Mouse (Mus musculus): Measurements from ENCODE around the gene Cep295nl. TPM values are rescaled to one million over a fixed set of nuclear protein-coding genes. Genes with fewer than 3 reads are reported as not detected.

Cep295nl gene
- polyA plus RNA-seq, 1 experiment from 2014 or later: 0.37 TPM

GRCm38 (mm10) chr11:118372641-118373040 lies 30.3 kb upstream of the Cep295nl start:
- 56% methylated on average over 7 of the region's 7 CpGs for whole genome bisulfite sequencing
- Histone ChIP-seq H3K27me3 (ENCODE audit: control insufficient read depth, insufficient read depth, low read length) (no peaks in the 10 kb centered on the region), H3K4me3 (ENCODE audit: low read depth, low read length) (no peak overlapping the region), H3K36me3 (ENCODE audit: control insufficient read depth, insufficient read depth, low read length) (no peaks in the 10 kb centered on the region), H3K27ac (ENCODE audit: low read depth, low read length) (no peak overlapping the region), H3K4me2 (replicated peaks; ENCODE audit: low read depth, low read length) (no peak overlapping the region), H3K9me3 (ENCODE audit: control insufficient read depth, low read length) (no peaks in the 10 kb centered on the region), H3K9ac (ENCODE audit: low read depth, low read length) (no peak overlapping the region), H3K4me1 (replicated peaks; ENCODE audit: control insufficient read depth, insufficient read depth, low read length) (no peaks in the 10 kb centered on the region)
- DNase-seq (ENCODE audit: low spot score) (no peak), ATAC-seq (ENCODE audit: low FRiP score) (no peak)

GRCm38 (mm10) chr11:118371876-118372275 lies 29.6 kb upstream of the Cep295nl start:
- no peak overlapping the region for H3K27ac ChIP-seq (ENCODE audit: low read depth, low read length)
- H3K4me3 ChIP-seq (ENCODE audit: low read depth, low read length): no peak overlapping the region
- no peaks in the 10 kb centered on the region for H3K9me3 ChIP-seq (ENCODE audit: control insufficient read depth, low read length)
- ATAC-seq (ENCODE audit: low FRiP score) (no peak), DNase-seq (ENCODE audit: low spot score) (no peak)
- no peaks in the 10 kb centered on the region for H3K36me3 ChIP-seq (ENCODE audit: control insufficient read depth, insufficient read depth, low read length)
- H3K9ac ChIP-seq (ENCODE audit: low read depth, low read length): no peak overlapping the region
- H3K4me2 ChIP-seq (replicated peaks; ENCODE audit: low read depth, low read length): no peak overlapping the region
- WGBS: 91% methylated on average over 7 of the region's 7 CpGs
- no peaks in the 10 kb centered on the region for H3K4me1 ChIP-seq (replicated peaks; ENCODE audit: control insufficient read depth, insufficient read depth, low read length)
- no peaks in the 10 kb centered on the region for H3K27me3 ChIP-seq (ENCODE audit: control insufficient read depth, insufficient read depth, low read length)

- WGBS: 77% methylated on average over 8 of the region's 8 CpGs
- H3K27ac ChIP-seq (ENCODE audit: low read depth, low read length): no peak overlapping the region
- no peaks in the 10 kb centered on the region; the same call in 1 of the 2 replicates for H3K4me1 ChIP-seq (replicated peaks; ENCODE audit: control insufficient read depth, insufficient read depth, low read length)
- H3K9me3 ChIP-seq (ENCODE audit: control insufficient read depth, low read length): no peaks in the 10 kb centered on the region
- no peak overlapping the region for H3K4me3 ChIP-seq (ENCODE audit: low read depth, low read length)
- DNase-seq (ENCODE audit: low spot score) (no peak), ATAC-seq (ENCODE audit: low FRiP score) (no peak)
- no peak overlapping the region for H3K9ac ChIP-seq (ENCODE audit: low read depth, low read length)
- no peaks in the 10 kb centered on the region for H3K36me3 ChIP-seq (ENCODE audit: control insufficient read depth, insufficient read depth, low read length)
- no peaks in the 10 kb centered on the region for H3K27me3 ChIP-seq (ENCODE audit: control insufficient read depth, insufficient read depth, low read length)
- H3K4me2 ChIP-seq (replicated peaks; ENCODE audit: low read depth, low read length): no peak overlapping the region
These were observed 27.4 kb upstream of the Cep295nl start for GRCm38 (mm10) chr11:118369657-118370056.

- Histone ChIP-seq H3K9ac (ENCODE audit: low read depth, low read length) (no peak overlapping the region), H3K4me2 (replicated peaks; ENCODE audit: low read depth, low read length) (no peak overlapping the region)
- WGBS: 86% methylated on average over 5 of the region's 5 CpGs
These were observed 27.0 kb upstream of the Cep295nl start for GRCm38 (mm10) chr11:118369251-118369650.

GRCm38 (mm10) chr11:118368330-118368729 lies 26.0 kb upstream of the Cep295nl start:
- Histone ChIP-seq H3K4me2 (replicated peaks; ENCODE audit: low read depth, low read length) (no peak overlapping the region), H3K9ac (ENCODE audit: low read depth, low read length) (no peak overlapping the region), H3K27me3 (ENCODE audit: control insufficient read depth, insufficient read depth, low read length) (no peaks in the 10 kb centered on the region; the same call in 1 of the 2 replicates), H3K27ac (ENCODE audit: low read depth, low read length) (no peak overlapping the region), H3K36me3 (ENCODE audit: control insufficient read depth, insufficient read depth, low read length) (no peaks in the 10 kb centered on the region), H3K4me1 (replicated peaks; ENCODE audit: control insufficient read depth, insufficient read depth, low read length) (no peaks in the 10 kb centered on the region; the same call in 1 of the 2 replicates), H3K9me3 (ENCODE audit: control insufficient read depth, low read length) (no peaks in the 10 kb centered on the region), H3K4me3 (ENCODE audit: low read depth, low read length) (no peak overlapping the region)
- DNase-seq (ENCODE audit: low spot score): no peak
- no peak for ATAC-seq (ENCODE audit: low FRiP score)
- WGBS: 63% methylated on average over 3 of the region's 3 CpGs

More at GRCm38 (mm10) chr11:118369251-118369650, 27.0 kb upstream of the Cep295nl start:
- Histone ChIP-seq H3K27ac (ENCODE audit: low read depth, low read length) (no peak overlapping the region), H3K4me3 (ENCODE audit: low read depth, low read length) (no peak overlapping the region), H3K9me3 (ENCODE audit: control insufficient read depth, low read length) (no peaks in the 10 kb centered on the region), H3K27me3 (ENCODE audit: control insufficient read depth, insufficient read depth, low read length) (no peaks in the 10 kb centered on the region), H3K4me1 (replicated peaks; ENCODE audit: control insufficient read depth, insufficient read depth, low read length) (no peaks in the 10 kb centered on the region; the same call in 1 of the 2 replicates), H3K36me3 (ENCODE audit: control insufficient read depth, insufficient read depth, low read length) (no peaks in the 10 kb centered on the region)
- ATAC-seq (ENCODE audit: low FRiP score): no peak
- DNase-seq (ENCODE audit: low spot score): no peak

GRCm38 (mm10) chr11:118366559-118366958 lies 24.3 kb upstream of the Cep295nl start:
- DNase-seq (ENCODE audit: low spot score) (no peak), ATAC-seq (ENCODE audit: low FRiP score) (no peak)
- no peak overlapping the region for H3K9ac ChIP-seq (ENCODE audit: low read depth, low read length)
- no peak overlapping the region for H3K4me3 ChIP-seq (ENCODE audit: low read depth, low read length)
- H3K4me2 ChIP-seq (replicated peaks; ENCODE audit: low read depth, low read length): no peak overlapping the region
- no peaks in the 10 kb centered on the region; the same call in 1 of the 2 replicates for H3K27me3 ChIP-seq (ENCODE audit: control insufficient read depth, insufficient read depth, low read length)
- H3K36me3 ChIP-seq (ENCODE audit: control insufficient read depth, insufficient read depth, low read length): no peaks in the 10 kb centered on the region
- 75% methylated on average over 8 of the region's 8 CpGs for WGBS
- no peak overlapping the region for H3K27ac ChIP-seq (ENCODE audit: low read depth, low read length)
- H3K9me3 ChIP-seq (ENCODE audit: control insufficient read depth, low read length): no peaks in the 10 kb centered on the region
- H3K4me1 ChIP-seq (replicated peaks; ENCODE audit: control insufficient read depth, insufficient read depth, low read length): no peaks in the 10 kb centered on the region; the same call in 1 of the 2 replicates

GRCm38 (mm10) chr11:118366108-118366507 lies 23.8 kb upstream of the Cep295nl start:
- H3K36me3 ChIP-seq (ENCODE audit: control insufficient read depth, insufficient read depth, low read length): no peaks in the 10 kb centered on the region
- H3K4me2 ChIP-seq (replicated peaks; ENCODE audit: low read depth, low read length): no peak overlapping the region
- ATAC-seq (ENCODE audit: low FRiP score) (no peak), DNase-seq (ENCODE audit: low spot score) (no peak)
- no peaks in the 10 kb centered on the region for H3K9me3 ChIP-seq (ENCODE audit: control insufficient read depth, low read length)
- H3K4me1 ChIP-seq (replicated peaks; ENCODE audit: control insufficient read depth, insufficient read depth, low read length): no peaks in the 10 kb centered on the region; the same call in 1 of the 2 replicates
- WGBS: 61% methylated on average over 3 of the region's 3 CpGs
- H3K4me3 ChIP-seq (ENCODE audit: low read depth, low read length): no peak overlapping the region
- H3K9ac ChIP-seq (ENCODE audit: low read depth, low read length): no peak overlapping the region
- no peak overlapping the region for H3K27ac ChIP-seq (ENCODE audit: low read depth, low read length)
- no peaks in the 10 kb centered on the region; the same call in 1 of the 2 replicates for H3K27me3 ChIP-seq (ENCODE audit: control insufficient read depth, insufficient read depth, low read length)

GRCm38 (mm10) chr11:118365171-118365570 lies 22.9 kb upstream of the Cep295nl start:
- 66% methylated on average over 7 of the region's 7 CpGs for WGBS

GRCm38 (mm10) chr11:118364021-118364420 lies 21.7 kb upstream of the Cep295nl start:
- no peak for DNase-seq (ENCODE audit: low spot score)
- Histone ChIP-seq H3K9ac (ENCODE audit: low read depth, low read length) (no peak overlapping the region; the same call in 1 of the 2 replicates), H3K27ac (ENCODE audit: low read depth, low read length) (no peak overlapping the region), H3K27me3 (ENCODE audit: control insufficient read depth, insufficient read depth, low read length) (no peaks in the 10 kb centered on the region; the same call in 1 of the 2 replicates), H3K9me3 (ENCODE audit: control insufficient read depth, low read length) (no peaks in the 10 kb centered on the region), H3K4me1 (replicated peaks; ENCODE audit: control insufficient read depth, insufficient read depth, low read length) (no peaks in the 10 kb centered on the region; the same call in 1 of the 2 replicates), H3K4me2 (replicated peaks; ENCODE audit: low read depth, low read length) (no peak overlapping the region), H3K4me3 (ENCODE audit: low read depth, low read length) (no peak overlapping the region), H3K36me3 (ENCODE audit: control insufficient read depth, insufficient read depth, low read length) (no peaks in the 10 kb centered on the region)
- 88% methylated on average over 4 of the region's 4 CpGs for WGBS
- no peak for ATAC-seq (ENCODE audit: low FRiP score)

More at GRCm38 (mm10) chr11:118365171-118365570, 22.9 kb upstream of the Cep295nl start:
- DNase-seq (ENCODE audit: low spot score): no peak
- Histone ChIP-seq H3K27me3 (ENCODE audit: control insufficient read depth, insufficient read depth, low read length) (no peaks in the 10 kb centered on the region; the same call in 1 of the 2 replicates), H3K9me3 (ENCODE audit: control insufficient read depth, low read length) (no peaks in the 10 kb centered on the region), H3K27ac (ENCODE audit: low read depth, low read length) (no peak overlapping the region), H3K36me3 (ENCODE audit: control insufficient read depth, insufficient read depth, low read length) (no peaks in the 10 kb centered on the region), H3K4me3 (ENCODE audit: low read depth, low read length) (no peak overlapping the region), H3K4me2 (replicated peaks; ENCODE audit: low read depth, low read length) (no peak overlapping the region), H3K9ac (ENCODE audit: low read depth, low read length) (no peak overlapping the region), H3K4me1 (replicated peaks; ENCODE audit: control insufficient read depth, insufficient read depth, low read length) (no peaks in the 10 kb centered on the region; the same call in 1 of the 2 replicates)
- no peak for ATAC-seq (ENCODE audit: low FRiP score)

All from hindbrain, embryonic 11.5 days (tissue).